Mouse (Mus musculus): ENCODE data around the gene Ccnd3. TPM values are rescaled to one million over a fixed set of nuclear protein-coding genes. Genes with fewer than 3 reads are reported as not detected.
"Not testable (repeated sequence)": the region's sequence is repeated elsewhere in the genome, so short reads cannot be mapped to it uniquely, and the experiment has no call there.

The Ccnd3 gene
- polyA plus RNA-seq, 1 experiment from 2014 or later: 99.7 TPM

DNA sequence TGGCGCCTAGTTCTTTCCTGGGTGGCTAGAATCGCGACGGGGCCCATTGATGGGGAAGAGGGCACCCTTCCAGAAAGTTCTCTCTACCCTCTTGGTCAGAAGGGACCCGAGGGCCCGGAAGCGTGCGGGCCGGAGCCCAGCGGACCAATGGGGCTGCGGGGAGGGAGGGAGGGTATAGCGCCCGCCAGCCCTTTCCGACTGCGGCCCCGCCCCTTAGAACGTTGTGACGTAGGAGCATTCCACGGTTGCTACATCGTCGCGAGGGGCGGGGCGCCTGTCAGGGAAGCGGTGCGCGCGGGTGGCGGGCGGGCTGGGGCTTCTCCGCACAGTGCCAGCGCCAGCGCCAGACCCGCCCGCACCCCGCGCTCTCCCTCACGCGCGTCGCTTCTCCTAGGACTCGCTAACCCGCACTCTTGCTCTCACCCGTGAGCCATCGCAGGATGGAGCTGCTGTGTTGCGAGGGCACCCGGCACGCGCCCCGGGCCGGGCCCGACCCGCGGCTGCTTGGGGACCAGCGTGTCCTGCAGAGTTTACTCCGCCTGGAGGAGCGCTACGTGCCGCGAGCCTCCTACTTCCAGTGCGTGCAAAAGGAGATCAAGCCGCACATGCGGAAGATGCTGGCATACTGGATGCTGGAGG is 88.5 kb downstream of the Ccnd3 start:
- DNase-seq (ENCODE audit: low read depth, low spot score): no peak
- CTCF ChIA-PET: no interaction called here
- in situ Hi-C loops (cut with MboI; ENCODE audit: low pct_unique_long_range_greater_than_20kb): no loop called here
- H3K27me3 ChIP-seq: no peaks in the 10 kb centered on the region
- TF ChIP-seq CTCF (IDR thresholded peaks at IDR 0.05): no peak
- ATAC-seq: peak; percentile 64
- POLR2A ChIA-PET: interaction anchor here (0.6 kb wide), 1 partner anchor 58 kb away, joined by 3 read pairs; no protein-coding TSS in a partner anchor

DNA sequence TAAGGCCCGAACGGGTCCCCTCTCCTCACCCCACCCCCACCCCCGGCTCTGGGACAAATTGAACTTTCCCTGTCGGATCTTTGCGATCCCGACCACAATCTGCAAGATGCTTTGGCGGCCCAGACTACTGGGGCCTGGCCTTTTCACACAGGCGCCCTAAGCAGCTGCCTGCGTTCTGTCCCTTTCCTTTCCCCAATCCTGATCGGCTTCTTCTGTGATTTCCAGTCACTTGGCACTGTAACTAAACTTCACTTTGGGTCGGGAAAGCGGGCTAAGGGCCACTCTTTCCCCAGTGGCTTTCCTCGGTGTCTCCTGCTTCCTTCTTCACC is 89.0 kb downstream of the Ccnd3 start:
- DNase-seq (ENCODE audit: low read depth, low spot score) (no peak), ATAC-seq (no peak)
- H3K27me3 ChIP-seq: no peaks in the 10 kb centered on the region
- in situ Hi-C loops (cut with MboI; ENCODE audit: low pct_unique_long_range_greater_than_20kb): no loop called here
- POLR2A ChIA-PET: interaction anchor here (0.6 kb wide), 1 partner anchor 58 kb away, joined by 3 read pairs; no protein-coding TSS in a partner anchor
- CTCF ChIA-PET: no interaction called here
- no peak for TF ChIP-seq CTCF (IDR thresholded peaks at IDR 0.05)

DNA sequence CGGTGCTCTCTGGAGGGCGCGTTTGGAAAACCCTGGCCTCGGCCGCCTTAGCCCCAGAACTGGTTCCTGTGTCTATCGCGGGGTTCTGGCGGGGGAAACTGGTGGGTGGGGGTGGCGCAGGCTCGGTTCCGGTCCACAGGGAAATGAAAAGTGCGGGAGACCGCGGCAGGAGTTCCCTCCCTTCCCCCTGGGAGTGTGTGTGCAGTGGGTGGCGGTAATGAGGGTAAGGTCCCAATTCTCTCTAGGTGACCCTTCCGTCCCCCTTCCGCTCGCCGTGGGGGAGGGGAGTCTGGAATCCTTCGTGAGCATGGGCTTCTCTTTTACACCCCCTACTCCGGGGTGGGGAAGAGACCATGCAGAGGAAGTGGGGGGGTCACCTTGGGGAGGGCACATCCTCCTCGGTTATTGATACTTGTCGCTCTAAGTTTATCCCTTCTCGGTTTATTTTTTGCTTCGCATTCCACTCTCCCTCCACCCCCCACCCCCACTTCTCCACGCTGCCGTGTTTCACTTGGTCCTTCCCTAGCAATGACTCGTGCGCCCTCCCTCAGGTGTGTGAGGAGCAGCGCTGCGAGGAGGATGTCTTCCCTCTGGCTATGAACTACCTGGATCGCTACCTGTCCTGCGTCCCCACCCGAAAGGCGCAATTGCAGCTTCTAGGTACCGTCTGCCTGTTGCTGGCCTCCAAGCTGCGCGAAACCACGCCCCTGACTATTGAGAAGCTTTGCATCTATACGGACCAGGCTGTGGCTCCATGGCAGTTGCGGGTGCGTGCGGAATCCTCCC is 89.5 kb downstream of the Ccnd3 start:
- ChIA-PET POLR2A (interaction anchor here (0.6 to 1.5 kb wide), 2 partner anchors 59 to 83 kb away, joined by 3 to 6 read pairs; no protein-coding TSS in a partner anchor), CTCF (interaction anchor here (2.8 kb wide), 1 partner anchor 83 kb away, joined by 23 read pairs; no protein-coding TSS in a partner anchor)
- H3K27me3 ChIP-seq: no peaks in the 10 kb centered on the region
- TF ChIP-seq CTCF (IDR thresholded peaks at IDR 0.05): no peak
- in situ Hi-C loops (cut with MboI; ENCODE audit: low pct_unique_long_range_greater_than_20kb): no loop called here
- ATAC-seq (no peak), DNase-seq (ENCODE audit: low read depth, low spot score) (no peak)

DNA sequence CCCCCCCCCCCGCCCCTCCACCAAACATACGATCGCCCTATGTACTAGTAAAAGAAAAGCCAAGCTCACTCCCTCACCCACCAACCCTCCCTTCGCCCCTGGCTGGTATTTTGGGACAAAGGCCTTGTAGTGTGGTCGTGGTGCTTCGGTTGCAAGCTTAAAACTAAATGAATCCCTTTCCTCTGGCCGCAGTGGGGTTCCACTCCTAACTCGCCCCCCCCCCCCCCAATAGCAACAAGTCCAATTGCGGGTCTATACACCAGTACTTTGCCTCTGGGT is 90.1 kb downstream of the Ccnd3 start:
- no peak for DNase-seq (ENCODE audit: low read depth, low spot score)
- TF ChIP-seq CTCF (IDR thresholded peaks at IDR 0.05): no peak
- ChIA-PET CTCF (interaction anchor here (1.9 to 2.8 kb wide), 2 partner anchors 15 to 84 kb away, joined by 6 to 23 read pairs; partner anchors contain the start of genes Bysl, Gm20517 and Med20), POLR2A (interaction anchor here (1.5 kb wide), 1 partner anchor 84 kb away, joined by 6 read pairs; no protein-coding TSS in a partner anchor)
- no peak for ATAC-seq
- in situ Hi-C loops (cut with MboI; ENCODE audit: low pct_unique_long_range_greater_than_20kb): no loop called here
- H3K27me3 ChIP-seq: no peaks in the 10 kb centered on the region

DNA sequence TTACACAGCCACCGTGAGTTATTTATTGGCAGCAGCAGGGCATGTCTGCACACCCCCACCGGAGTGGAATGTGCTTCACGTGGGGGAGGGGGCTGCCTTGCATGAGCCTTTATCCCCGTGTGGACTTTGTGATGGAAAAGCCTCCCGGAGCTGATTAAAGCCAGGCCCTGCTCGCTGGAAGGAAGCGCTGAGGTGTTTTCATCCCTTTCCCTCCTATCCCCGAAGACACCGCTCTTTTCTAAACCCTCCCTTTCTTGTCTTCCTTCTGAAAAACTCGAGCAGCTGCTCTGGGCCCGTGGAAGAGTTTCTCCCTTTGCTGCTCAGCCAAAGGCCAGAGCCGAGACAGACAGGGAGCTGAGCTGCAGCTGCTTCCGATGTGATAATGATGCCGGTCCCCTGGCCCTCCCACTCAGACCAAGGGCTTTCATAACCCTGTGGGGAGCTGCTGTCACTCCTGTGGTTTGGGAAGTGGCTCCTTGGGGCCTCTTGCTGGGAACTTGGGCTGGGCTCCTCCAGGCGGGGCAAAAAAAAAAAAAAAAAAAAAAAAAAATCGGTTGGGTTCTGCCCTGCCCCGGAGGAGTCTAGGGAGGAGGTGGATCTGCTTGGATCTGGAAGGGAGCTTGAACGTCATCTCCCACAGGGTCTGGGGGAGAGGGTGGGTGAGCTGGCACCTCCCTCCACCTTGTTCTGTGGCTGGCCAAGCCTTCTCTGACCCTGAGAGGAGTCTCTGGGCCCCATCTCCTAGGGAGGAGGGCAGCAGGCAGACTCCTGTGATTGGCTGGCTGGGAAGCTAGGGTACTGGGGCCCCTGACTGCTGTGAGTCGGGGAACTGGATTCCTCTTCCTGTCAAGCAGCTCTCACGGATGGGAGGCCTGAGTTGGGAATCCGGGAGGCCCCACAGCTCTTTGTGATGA is 90.7 kb downstream of the Ccnd3 start:
- DNase-seq (ENCODE audit: low read depth, low spot score) (no peak), ATAC-seq (no peak)
- no peaks in the 10 kb centered on the region for H3K27me3 ChIP-seq
- no peak for TF ChIP-seq CTCF (IDR thresholded peaks at IDR 0.05)
- CTCF ChIA-PET: interaction anchor here (0.7 to 2.8 kb wide), 5 partner anchors 15 to 84 kb away, joined by 3 to 23 read pairs (median 5); partner anchors contain the start of genes Bysl, Gm20517 and Med20
- in situ Hi-C loops (cut with MboI; ENCODE audit: low pct_unique_long_range_greater_than_20kb): no loop called here
- POLR2A ChIA-PET: interaction anchor here (0.6 to 1.5 kb wide), 2 partner anchors 84 to 800 kb away, joined by 3 to 6 read pairs; no protein-coding TSS in a partner anchor

DNA sequence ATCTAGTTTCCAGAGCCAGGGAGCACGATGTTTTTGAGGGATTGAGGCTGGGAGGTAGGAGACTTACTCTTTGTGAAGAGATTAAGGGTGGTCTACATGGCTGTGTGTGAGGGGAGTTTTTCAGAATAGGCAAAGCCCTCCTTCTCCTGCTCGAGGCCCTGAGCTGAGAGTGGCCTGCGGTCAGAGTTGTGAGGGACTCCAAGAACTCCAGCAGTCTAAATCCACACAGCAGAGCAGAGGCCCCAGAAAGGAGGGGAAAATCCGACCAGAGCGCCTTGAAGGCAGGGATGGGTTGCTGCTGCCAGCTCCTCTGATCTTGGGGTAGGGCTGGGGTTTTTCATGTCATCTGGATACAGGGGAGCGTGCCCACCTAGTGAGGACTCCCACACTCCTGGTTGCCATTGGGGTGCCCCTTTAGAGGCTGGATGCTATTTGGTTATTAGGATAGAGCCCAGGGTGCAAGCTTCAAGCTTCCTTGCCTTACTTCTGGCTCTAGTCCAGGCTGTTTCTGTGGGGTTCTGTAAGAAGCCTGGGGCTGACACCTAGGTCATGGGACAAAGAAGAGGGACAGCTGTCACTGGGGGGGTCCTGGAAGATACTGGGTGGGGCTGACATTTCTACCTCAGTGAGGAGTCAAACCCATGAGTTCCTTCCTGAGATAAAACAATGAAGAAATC is 91.4 kb downstream of the Ccnd3 start:
- H3K27me3 ChIP-seq: no peaks in the 10 kb centered on the region
- ChIA-PET POLR2A (interaction anchor here (0.6 kb wide), 1 partner anchor 801 kb away, joined by 3 read pairs; no protein-coding TSS in a partner anchor), CTCF (interaction anchor here (0.7 to 2.8 kb wide), 5 partner anchors 14 to 85 kb away, joined by 3 to 23 read pairs (median 5); partner anchors contain the start of genes Bysl, Gm20517 and Med20)
- DNase-seq (ENCODE audit: low read depth, low spot score) (no peak), ATAC-seq (no peak)
- no peak for TF ChIP-seq CTCF (IDR thresholded peaks at IDR 0.05)
- in situ Hi-C loops (cut with MboI; ENCODE audit: low pct_unique_long_range_greater_than_20kb): no loop called here

DNA sequence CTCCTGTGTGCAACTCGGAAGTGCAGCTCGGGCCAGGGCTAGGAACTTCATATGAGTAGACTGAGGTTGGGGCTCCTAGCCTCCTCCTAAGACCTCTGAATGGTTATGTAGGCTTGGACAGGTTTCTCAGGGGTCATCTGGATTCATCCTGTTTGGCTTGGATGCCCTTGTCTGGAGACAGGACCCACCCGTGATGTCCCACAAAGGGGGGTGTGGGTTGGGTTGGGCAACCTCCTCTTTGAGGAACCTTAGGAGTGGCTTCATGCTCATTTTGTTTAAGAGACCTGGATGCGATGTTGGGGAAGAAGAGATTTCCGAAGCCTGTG is 92.0 kb downstream of the Ccnd3 start:
- ATAC-seq (no peak), DNase-seq (ENCODE audit: low read depth, low spot score) (no peak)

DNA sequence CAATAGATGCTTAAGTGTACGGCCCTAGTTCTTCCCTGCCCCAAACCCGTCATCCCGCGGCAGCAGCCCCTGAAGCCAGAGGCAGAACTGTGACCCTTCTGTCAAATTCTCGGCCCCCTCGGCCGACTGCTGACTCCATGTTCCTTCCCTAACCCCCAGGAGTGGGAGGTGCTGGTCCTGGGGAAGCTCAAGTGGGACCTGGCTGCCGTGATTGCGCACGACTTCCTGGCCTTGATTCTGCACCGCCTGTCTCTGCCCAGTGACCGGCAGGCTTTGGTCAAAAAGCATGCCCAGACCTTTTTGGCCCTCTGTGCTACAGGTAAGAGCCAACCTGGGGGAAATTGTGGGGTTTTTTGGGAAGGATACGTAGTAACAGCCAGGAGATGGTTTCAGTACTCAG is 92.4 kb downstream of the Ccnd3 start:
- no peaks in the 10 kb centered on the region for H3K27me3 ChIP-seq
- in situ Hi-C loops (cut with MboI; ENCODE audit: low pct_unique_long_range_greater_than_20kb): no loop called here
- no peak for TF ChIP-seq CTCF (IDR thresholded peaks at IDR 0.05)
- POLR2A ChIA-PET: no interaction called here
- DNase-seq (ENCODE audit: low read depth, low spot score): no peak
- ATAC-seq: no peak
- CTCF ChIA-PET: interaction anchor here (1.6 to 2.8 kb wide), 4 partner anchors 10 to 86 kb away, joined by 3 to 23 read pairs (median 8); no protein-coding TSS in a partner anchor

More for the DNA sequence above, 92.0 kb downstream of the Ccnd3 start:
- CTCF ChIA-PET: interaction anchor here (1.9 to 2.8 kb wide), 3 partner anchors 13 to 86 kb away, joined by 5 to 23 read pairs (median 6); partner anchors contain the start of genes Bysl, Gm20517 and Med20
- in situ Hi-C loops (cut with MboI; ENCODE audit: low pct_unique_long_range_greater_than_20kb): no loop called here
- no peaks in the 10 kb centered on the region for H3K27me3 ChIP-seq
- POLR2A ChIA-PET: no interaction called here
- no peak for TF ChIP-seq CTCF (IDR thresholded peaks at IDR 0.05)

DNA sequence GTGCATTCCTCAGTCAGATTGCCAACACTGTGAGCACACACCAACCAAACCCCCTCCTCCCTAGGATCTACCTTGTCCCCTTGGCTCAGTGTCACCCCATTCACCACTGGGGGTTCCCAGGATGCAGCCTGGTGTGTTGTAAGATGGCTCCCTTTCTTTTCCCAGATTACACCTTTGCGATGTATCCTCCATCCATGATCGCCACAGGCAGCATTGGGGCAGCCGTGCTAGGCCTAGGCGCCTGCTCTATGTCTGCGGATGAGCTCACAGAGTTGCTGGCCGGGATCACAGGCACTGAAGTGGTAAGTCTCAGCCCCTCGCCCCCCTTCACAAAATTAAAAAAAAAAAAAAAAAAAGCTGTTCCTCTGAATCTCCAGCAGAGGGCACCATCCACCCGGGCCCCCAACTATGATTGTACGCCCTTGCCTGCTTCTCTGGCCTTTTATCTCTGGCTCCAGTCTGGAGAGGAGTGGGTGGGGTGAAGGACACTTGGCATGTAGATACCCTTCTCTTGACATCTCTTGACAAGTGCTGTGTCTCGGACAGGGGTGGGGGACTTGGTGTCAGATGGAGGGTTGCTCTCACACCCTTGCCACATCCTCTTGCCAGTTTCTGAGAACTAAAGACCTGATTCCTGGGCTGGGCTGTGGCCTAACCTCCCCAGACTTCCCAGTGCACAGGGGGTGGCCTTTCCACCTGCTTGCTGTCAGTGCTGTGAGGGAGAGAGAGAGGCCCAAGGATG is 93.2 kb downstream of the Ccnd3 start:
- POLR2A ChIA-PET: no interaction called here

DNA sequence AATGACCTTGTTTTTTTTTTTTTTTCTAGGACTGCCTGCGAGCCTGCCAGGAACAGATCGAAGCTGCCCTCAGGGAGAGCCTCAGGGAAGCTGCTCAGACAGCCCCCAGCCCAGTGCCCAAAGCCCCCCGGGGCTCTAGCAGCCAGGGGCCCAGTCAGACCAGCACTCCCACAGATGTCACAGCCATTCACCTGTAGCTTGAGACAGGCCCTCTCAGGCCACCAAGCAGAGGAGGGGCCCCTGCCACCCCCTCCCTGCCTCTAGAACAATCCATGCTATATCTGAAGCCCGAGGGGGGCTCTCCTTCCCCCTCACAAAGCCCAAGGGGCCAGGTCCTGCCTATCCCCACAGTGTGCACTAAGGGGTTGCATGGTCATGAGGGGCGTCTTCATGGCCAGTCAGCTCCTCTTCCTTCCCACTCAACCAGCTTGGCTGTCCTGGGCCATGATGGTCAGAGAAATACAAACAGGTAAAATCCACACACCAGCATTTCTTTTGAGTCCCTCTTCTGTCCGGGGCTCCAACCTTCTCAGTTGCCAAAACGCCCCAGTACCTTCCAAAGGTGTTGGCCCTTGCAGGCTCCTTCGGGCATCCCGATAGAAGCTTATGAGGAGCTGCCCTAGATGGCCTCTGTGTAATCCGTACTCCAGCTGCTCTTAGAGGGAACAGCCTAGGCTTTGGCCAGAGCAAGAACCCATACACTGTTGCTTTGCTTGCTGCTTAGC is 93.9 kb downstream of the Ccnd3 start:
- H3K27me3 ChIP-seq; DNase-seq (ENCODE audit: low read depth, low spot score); ATAC-seq; POLR2A ChIA-PET; in situ Hi-C loops (cut with MboI; ENCODE audit: low pct_unique_long_range_greater_than_20kb): not testable (repeated sequence)
- CTCF ChIA-PET: interaction anchor here (1.2 to 2.8 kb wide), 5 partner anchors 10 to 87 kb away, joined by 3 to 12 read pairs (median 3); no protein-coding TSS in a partner anchor

More for the DNA sequence above, 93.2 kb downstream of the Ccnd3 start:
- ATAC-seq (no peak), DNase-seq (ENCODE audit: low read depth, low spot score) (no peak)
- no peak for TF ChIP-seq CTCF (IDR thresholded peaks at IDR 0.05)
- in situ Hi-C loops (cut with MboI; ENCODE audit: low pct_unique_long_range_greater_than_20kb): no loop called here
- no peaks in the 10 kb centered on the region for H3K27me3 ChIP-seq
- CTCF ChIA-PET: interaction anchor here (1.2 to 2.8 kb wide), 5 partner anchors 11 to 87 kb away, joined by 3 to 12 read pairs (median 3); no protein-coding TSS in a partner anchor

All from Patski (cell line).